Mouse (Mus musculus) urinary bladder, postnatal 4 days (tissue): ENCODE data around the gene Ifi203.
"Not testable (repeated sequence)": the region's sequence is repeated elsewhere in the genome, so short reads cannot be mapped to it uniquely, and the experiment has no call there.

Source experiments
- DNase-seq, 2 experiments: peaks; one replicate each; pipeline ENCODE4 v3.0.0; 2021 to 2022; ENCODE audit warnings: low spot score in 2 of 2

Ifi203 gene

GRCm38 (mm10) chr1:173889741-173890140 lies 52.7 kb downstream of the Ifi203 start:
- not testable (repeated sequence) for DNase-seq

- not testable (repeated sequence) for DNase-seq
These were observed 55.3 kb downstream of the Ifi203 start for GRCm38 (mm10) chr1:173887026-173887787.

GRCm38 (mm10) chr1:173880004-173880666 lies 62.3 kb downstream of the Ifi203 start:
- not testable (repeated sequence) for DNase-seq

DNA sequence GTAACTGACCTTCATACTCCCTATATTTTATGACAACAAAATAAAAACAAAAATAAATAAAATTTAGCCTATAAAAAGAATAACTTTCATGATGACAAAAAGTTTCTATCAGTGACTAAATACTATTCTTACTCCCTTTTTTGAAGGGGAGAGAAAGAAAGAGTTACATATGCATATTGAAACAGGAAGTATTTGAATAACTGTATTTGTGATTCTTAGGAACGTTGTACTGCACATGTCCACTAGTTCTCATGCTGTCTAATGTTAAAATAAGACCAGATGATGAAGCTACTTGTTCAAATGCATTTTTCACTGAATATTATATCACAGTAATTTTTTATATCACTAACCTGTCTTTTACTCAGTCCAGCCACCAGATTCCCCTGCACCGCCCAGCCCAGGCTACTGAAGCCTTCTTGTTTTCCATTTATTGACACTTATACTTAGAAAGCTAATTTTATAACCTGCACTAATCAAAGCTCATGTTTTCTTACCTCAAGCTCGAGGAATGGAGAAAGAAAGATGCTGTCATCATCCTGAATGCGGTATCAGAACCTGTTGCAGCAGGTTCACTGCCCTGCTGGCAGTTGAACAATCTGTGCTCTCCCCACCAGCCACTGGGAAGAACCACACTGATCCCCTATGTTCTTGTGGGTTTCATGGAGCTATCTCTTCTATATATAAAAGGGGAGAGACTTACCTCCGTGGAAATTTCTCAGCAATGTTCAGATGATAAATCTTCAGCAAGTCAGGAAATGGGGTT lies 63.1 kb downstream of the Ifi203 start:
- not testable (repeated sequence) for DNase-seq

- DNase-seq: not testable (repeated sequence)
These were observed 64.2 kb downstream of the Ifi203 start for GRCm38 (mm10) chr1:173878264-173878663.

GRCm38 (mm10) chr1:173877125-173877524 lies 65.3 kb downstream of the Ifi203 start:
- not testable (repeated sequence) for DNase-seq
